Mouse (Mus musculus) brain, embryonic 14.5 days (tissue): ENCODE measurements around the gene Oas1d.

Experiments
- CTCF ChIP-seq: fragments of 200-500 bp; IDR thresholded peaks from 2 replicates; pipeline ENCODE4 v1.5.1; 2012; ENCODE audit warnings: inconsistent platforms, mild to moderate bottlenecking, moderate library complexity, borderline replicate concordance; ENCODE audit not compliant: insufficient read depth, insufficient read length; ENCODE audit errors: extremely low read depth
- POLR2A ChIP-seq: fragments of 200-500 bp; IDR thresholded peaks from 2 replicates; pipeline ENCODE4 v1.6.1; 2012; ENCODE audit warnings: mild to moderate bottlenecking, inconsistent platforms, borderline replicate concordance; ENCODE audit not compliant: poor library complexity, insufficient read depth, insufficient read length, severe bottlenecking; ENCODE audit errors: extremely low read depth

GRCm38 (mm10) chr5:120870081-120870480 is 44.3 kb upstream of the Oas1d start:
- TF ChIP-seq CTCF: no peak
- no peak for TF ChIP-seq POLR2A
